Mouse (Mus musculus) stomach, postnatal 0 days (tissue): ENCODE data around the gene Pold1. TPM values are rescaled to one million over a fixed set of nuclear protein-coding genes. Genes with fewer than 3 reads are reported as not detected.
A peak's percentile ranks its signal among the peaks of the same experiment; 100 is the strongest.

ENCODE experiments used
- ATAC-seq: fragments of 200-750 bp; cut with Nextera tagmentation; 2 replicates; pipeline ENCODE4 v1.8.0; 2017; ENCODE audit not compliant: low FRiP score, low TSS enrichment
- DNase-seq: peaks from one replicate; pipeline ENCODE4 v3.0.0-alpha.2; 2016; ENCODE audit warnings: low spot score
- H3K27ac ChIP-seq: fragments of 300-500 bp; sonication (generic); replicated peaks from 2 replicates; pipeline ENCODE4 v1.5.1; 2014; ENCODE audit warnings: mild to moderate bottlenecking, control low read depth
- H3K27me3 ChIP-seq: fragments of 300-500 bp; sonication (generic); 2 replicates; pipeline ENCODE4 v1.6.1; 2014; ENCODE audit warnings: low read length; ENCODE audit not compliant: control insufficient read depth, insufficient read depth
- H3K36me3 ChIP-seq: fragments of 300-500 bp; sonication (generic); 2 replicates; pipeline ENCODE4 v1.6.1; 2014; ENCODE audit warnings: low read length, mixed read lengths; ENCODE audit not compliant: control insufficient read depth, insufficient read depth
- H3K4me1 ChIP-seq: fragments of 300-500 bp; sonication (generic); replicated peaks from 2 replicates; pipeline ENCODE4 v1.6.1; 2014; ENCODE audit warnings: antibody characterized with exemption; ENCODE audit not compliant: control insufficient read depth, insufficient read depth
- H3K4me2 ChIP-seq: fragments of 300-500 bp; sonication (generic); replicated peaks from 2 replicates; pipeline ENCODE4 v1.6.1; 2014; ENCODE audit warnings: low read depth, mild to moderate bottlenecking, control low read depth, moderate library complexity
- H3K4me3 ChIP-seq: fragments of 300-500 bp; sonication (generic); 2 replicates; pipeline ENCODE4 v1.5.1; 2014; ENCODE audit warnings: low read depth, low read length, control low read depth
- H3K9ac ChIP-seq: fragments of 300-500 bp; sonication (generic); 2 replicates; pipeline ENCODE4 v1.6.1; 2014; ENCODE audit warnings: mild to moderate bottlenecking, low read length, control low read depth, mixed read lengths
- H3K9me3 ChIP-seq: fragments of 300-500 bp; sonication (generic); 2 replicates; pipeline ENCODE4 v1.6.1; 2016; ENCODE audit warnings: low read length; ENCODE audit not compliant: control insufficient read depth
- CTCF ChIP-seq: IDR thresholded peaks from 2 replicates; pipeline ENCODE4 v1.5.1; 2016; ENCODE audit warnings: antibody characterized with exemption, low read depth, mild to moderate bottlenecking, moderate library complexity
- EP300 ChIP-seq: optimal IDR thresholded peaks from 2 replicates; pipeline ENCODE3; 2016; ENCODE audit warnings: antibody characterized with exemption
- WGBS: fragments of 180-500 bp; shearing (Covaris S2); extraction: QIAGEN DNeasy Blood & Tissue Kit; methylation state at CpG from one replicate; pipeline ENCODE4 v1.1.7; 2014; 5-methylcytosine and 5-hydroxymethylcytosine counted together
- polyA plus RNA-seq: library from polyadenylated mRNA; unstranded; fragments of >200 nt; fragmentation: Nextera tagmentation; extraction: Ambion mirVana; gene quantifications from 2 replicates; pipeline ENCODE4 v1.2.1, GENCODE M21; 2015

Pold1 gene
- polyA plus RNA-seq, 1 experiment from 2014 or later = 18.7 TPM

DNA sequence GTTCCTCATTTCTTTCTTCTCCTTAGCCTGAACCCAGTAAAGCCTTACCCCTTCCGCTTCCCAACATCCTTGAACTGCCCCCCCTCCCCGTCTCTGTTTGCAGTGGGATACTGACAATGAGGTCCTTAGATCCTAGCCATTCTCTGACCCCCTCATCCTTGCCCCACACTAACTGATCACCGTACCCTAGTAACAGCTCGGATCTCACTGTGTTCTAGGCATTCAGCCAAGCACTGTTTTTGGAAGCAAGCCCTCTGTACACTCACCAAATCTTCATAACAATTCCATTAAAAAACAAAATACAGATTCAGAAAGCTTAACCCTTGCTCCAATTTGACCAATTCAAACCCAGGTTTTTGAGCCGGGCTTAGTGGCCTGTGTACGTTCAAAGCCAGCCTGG is 45.6 kb upstream of the Pold1 start:
- Histone ChIP-seq H3K36me3 (no peaks in the 10 kb centered on the region), H3K4me3 (no peak overlapping the region), H3K27ac (no peak overlapping the region), H3K4me2 (no peak overlapping the region), H3K9me3 (no peaks in the 10 kb centered on the region), H3K27me3 (peaks cover 14% of the 10 kb centered on the region), H3K9ac (no peak overlapping the region), H3K4me1 (peaks cover 5% of the 10 kb centered on the region)
- DNase-seq (no peak), ATAC-seq (no peak)
- WGBS = 49% methylated on average over 6 of the region's 6 CpGs
- no peak for TF ChIP-seq CTCF
- no peak for TF ChIP-seq EP300

DNA sequence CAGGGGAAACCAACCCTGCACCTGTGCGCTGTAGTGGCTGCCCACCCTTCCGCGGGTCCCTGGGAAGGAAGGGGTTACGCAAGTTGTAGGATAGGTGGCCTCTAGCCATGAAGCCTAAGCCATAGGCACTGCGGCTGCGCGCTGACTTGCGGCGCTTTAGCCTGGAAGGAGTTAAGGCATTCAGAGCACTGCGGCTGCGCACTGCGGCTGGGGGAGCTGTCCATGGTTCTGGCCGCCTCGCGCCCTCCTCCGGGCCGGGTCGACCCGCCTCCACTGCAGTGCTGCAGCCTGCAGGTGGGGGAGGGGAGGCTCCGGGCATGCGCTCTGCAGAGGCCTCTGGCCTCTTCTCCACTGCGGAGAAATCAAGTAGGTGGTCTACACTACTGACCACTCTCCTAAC is 45.1 kb upstream of the Pold1 start:
- H3K27me3 ChIP-seq = peaks cover 14% of the 10 kb centered on the region
- peak; percentile 87 for DNase-seq
- H3K4me1 ChIP-seq = peaks cover 5% of the 10 kb centered on the region
- no peaks in the 10 kb centered on the region for H3K36me3 ChIP-seq
- no peak overlapping the region for H3K9ac ChIP-seq
- ATAC-seq = peak; percentile 38
- H3K27ac ChIP-seq = no peak overlapping the region
- H3K9me3 ChIP-seq = no peaks in the 10 kb centered on the region
- no peak overlapping the region for H3K4me2 ChIP-seq
- no peak overlapping the region for H3K4me3 ChIP-seq
- TF ChIP-seq CTCF (0 out of 2 replicates have a peak, but pooled peaks have one; percentile 17), EP300 (no peak)
- 0% methylated on average over 19 of the region's 22 CpGs for WGBS

DNA sequence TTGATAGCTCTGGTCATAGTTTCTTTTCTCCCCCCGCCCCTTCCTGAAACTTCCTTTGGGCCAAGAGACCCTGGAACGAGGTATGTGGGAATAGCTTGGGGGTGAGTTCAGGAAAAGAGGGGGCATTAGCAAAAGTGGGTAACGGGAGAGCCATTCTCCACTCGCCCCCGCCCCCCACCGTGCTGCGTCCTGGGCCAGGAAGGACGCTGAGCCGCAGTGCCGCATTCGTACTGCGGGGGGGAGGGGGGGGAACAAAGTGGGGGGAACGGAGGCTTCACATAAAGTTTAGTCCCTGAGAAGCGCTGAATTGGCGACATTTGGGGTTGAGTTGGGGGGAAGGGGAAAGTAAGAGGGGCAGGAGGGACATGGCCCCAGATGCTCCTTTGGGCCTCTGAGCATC is 44.4 kb upstream of the Pold1 start:
- Histone ChIP-seq H3K4me3 (no peak overlapping the region), H3K4me2 (no peak overlapping the region), H3K9me3 (no peaks in the 10 kb centered on the region), H3K4me1 (peaks cover 5% of the 10 kb centered on the region), H3K9ac (no peak overlapping the region), H3K27ac (no peak overlapping the region), H3K27me3 (peaks cover 14% of the 10 kb centered on the region), H3K36me3 (no peaks in the 10 kb centered on the region)
- no peak for TF ChIP-seq CTCF
- no peak for TF ChIP-seq EP300
- DNase-seq = no peak
- no peak for ATAC-seq
- 4% methylated on average over 15 of the region's 15 CpGs for WGBS

DNA sequence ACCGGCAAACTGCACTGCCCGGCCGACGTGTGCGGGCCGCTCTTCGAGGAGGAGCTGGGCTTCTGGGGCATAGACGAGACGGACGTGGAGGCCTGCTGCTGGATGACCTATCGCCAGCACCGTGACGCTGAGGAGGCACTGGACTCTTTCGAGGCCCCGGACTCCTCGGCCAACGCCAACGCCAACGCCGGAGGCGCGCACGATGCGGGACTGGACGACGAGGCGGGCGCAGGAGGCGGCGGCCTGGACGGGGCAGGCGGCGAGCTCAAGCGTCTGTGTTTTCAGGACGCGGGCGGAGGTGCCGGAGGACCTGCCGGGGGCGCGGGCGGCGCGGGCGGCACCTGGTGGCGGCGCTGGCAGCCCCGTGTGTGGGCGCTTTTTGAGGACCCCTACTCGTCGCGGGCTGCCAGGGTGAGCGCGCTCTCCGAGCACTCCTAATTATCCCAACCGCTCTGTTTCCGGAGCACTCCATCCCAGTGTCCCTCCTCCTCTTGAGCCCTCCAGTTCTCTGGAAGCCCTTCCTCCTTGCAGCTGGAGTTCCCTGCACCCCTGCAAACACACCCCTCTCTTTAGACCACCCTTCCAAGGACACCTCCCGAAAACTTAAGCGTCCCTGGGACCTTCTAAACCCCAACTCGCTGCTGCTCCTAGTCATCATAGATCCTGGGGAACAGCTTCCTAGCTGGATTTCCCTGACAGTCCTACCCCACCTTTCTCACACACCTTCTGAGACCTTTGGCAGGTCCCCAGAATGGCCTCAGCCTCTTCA is 42.9 kb upstream of the Pold1 start:
- Histone ChIP-seq H3K4me2 (peak overlapping the region; percentile 90), H3K9me3 (no peaks in the 10 kb centered on the region), H3K4me1 (peaks cover 5% of the 10 kb centered on the region), H3K4me3 (peak overlapping the region; percentile 46), H3K27me3 (peaks cover 25% of the 10 kb centered on the region), H3K36me3 (no peaks in the 10 kb centered on the region), H3K9ac (peak overlapping the region; percentile 38; the same call in 1 of the 2 replicates), H3K27ac (no peak overlapping the region)
- under 1% methylated on average over 58 of the region's 60 CpGs for WGBS
- ATAC-seq (no peak), DNase-seq (no peak)
- TF ChIP-seq EP300 (no peak), CTCF (no peak)

DNA sequence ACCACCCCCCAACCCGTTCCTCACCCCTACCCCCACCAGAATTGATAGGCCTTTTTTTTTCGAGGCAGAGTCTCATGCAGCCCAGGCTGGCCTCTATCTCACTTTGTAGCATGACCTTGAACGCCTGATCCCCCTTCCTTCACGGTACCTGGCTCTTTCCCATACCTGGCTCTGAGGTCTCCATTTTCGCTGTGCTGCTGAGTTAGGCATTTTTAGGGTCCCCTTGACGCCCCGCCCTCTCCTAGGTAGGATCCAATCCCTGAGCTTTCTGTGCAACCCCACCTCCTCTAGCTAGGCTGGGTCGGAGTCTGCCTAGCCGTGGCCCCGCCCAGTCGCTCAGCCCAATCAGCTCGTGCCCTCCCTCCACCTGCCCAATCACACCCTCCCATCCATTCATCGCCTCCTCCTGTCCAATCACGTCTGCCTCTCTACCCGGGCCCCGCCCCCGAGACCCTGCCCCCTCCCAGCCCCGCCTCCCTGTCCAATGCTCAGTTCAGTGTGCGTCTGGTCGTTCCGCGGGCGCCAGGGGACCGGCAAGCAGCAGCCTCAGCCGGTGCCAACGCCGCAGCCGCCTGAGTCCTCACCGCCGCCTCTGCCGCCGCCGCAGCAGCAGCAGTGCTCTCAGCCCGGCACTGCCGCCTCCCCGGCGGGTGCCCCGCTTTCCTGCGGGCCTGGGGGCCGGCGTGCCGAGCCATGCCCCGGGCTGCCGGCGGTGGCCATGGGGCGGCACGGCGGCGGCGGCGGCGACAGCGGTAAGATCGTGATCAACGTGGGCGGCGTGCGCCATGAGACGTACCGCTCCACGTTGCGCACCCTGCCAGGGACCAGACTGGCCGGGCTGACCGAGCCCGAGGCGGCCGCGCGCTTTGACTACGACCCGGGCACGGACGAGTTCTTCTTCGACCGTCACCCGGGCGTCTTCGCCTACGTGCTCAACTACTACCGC is 42.0 kb upstream of the Pold1 start, which contains the start of gene Kcnc3:
Gene Kcnc3, plus strand, starts transcription at position 263 of the 946 bp plus-strand sequence.
- DNase-seq (peak; percentile 95), ATAC-seq (peak; percentile 94)
- Histone ChIP-seq H3K36me3 (no peaks in the 10 kb centered on the region), H3K27me3 (peaks cover 25% of the 10 kb centered on the region), H3K9ac (peak within 1 kb of the TSS; percentile 38; the same call in 1 of the 2 replicates), H3K4me3 (peak within 1 kb of the TSS; percentile 46), H3K9me3 (no peaks in the 10 kb centered on the region), H3K4me1 (peaks cover 5% of the 10 kb centered on the region), H3K27ac (no peak within 1 kb of the TSS), H3K4me2 (peak within 1 kb of the TSS; percentile 90)
- WGBS = under 1% methylated on average over 63 of the region's 80 CpGs
- TF ChIP-seq EP300 (no peak), CTCF (no peak)
